Mouse (Mus musculus): Measurements from ENCODE around the gene Tcl1b2. TPM values are rescaled to one million over a fixed set of nuclear protein-coding genes. Genes with fewer than 3 reads are reported as not detected.
"Not testable (repeated sequence)": the region's sequence is repeated elsewhere in the genome, so short reads cannot be mapped to it uniquely, and the experiment has no call there.

Tcl1b2 gene
- polyA plus RNA-seq, 1 experiment from 2014 or later: not detected

- Histone ChIP-seq H3K9me3 (no peaks in the 10 kb centered on the region), H3K27me3 (no peaks in the 10 kb centered on the region), H3K9ac (no peak overlapping the region), H3K36me3 (no peaks in the 10 kb centered on the region), H3K4me2 (no peak overlapping the region), H3K4me3 (no peak overlapping the region), H3K27ac (replicated peaks) (no peak overlapping the region), H3K4me1 (replicated peaks) (no peaks in the 10 kb centered on the region)
- ATAC-seq (ENCODE audit: low read depth): no peak
- 91% methylated on average over 2 of the region's 2 CpGs for WGBS
These were observed 18.2 kb upstream of the Tcl1b2 start for GRCm38 (mm10) chr12:105127607-105128006.

GRCm38 (mm10) chr12:105129494-105130205 lies 16.2 kb upstream of the Tcl1b2 start:
- 56% methylated on average over 3 of the region's 3 CpGs for WGBS
- ATAC-seq (ENCODE audit: low read depth); H3K4me1 ChIP-seq (replicated peaks); H3K4me3 ChIP-seq; H3K36me3 ChIP-seq; H3K4me2 ChIP-seq; H3K9me3 ChIP-seq; H3K27ac ChIP-seq (replicated peaks); H3K9ac ChIP-seq; H3K27me3 ChIP-seq: not testable (repeated sequence)

GRCm38 (mm10) chr12:105134167-105134566 lies 11.6 kb upstream of the Tcl1b2 start:
- H3K4me3 ChIP-seq; ATAC-seq (ENCODE audit: low read depth); H3K27ac ChIP-seq (replicated peaks); H3K4me1 ChIP-seq (replicated peaks); H3K9me3 ChIP-seq; H3K27me3 ChIP-seq; H3K4me2 ChIP-seq; H3K36me3 ChIP-seq; H3K9ac ChIP-seq: not testable (repeated sequence)
- WGBS: 62% methylated on average over 2 of the region's 2 CpGs

- H3K9me3 ChIP-seq; H3K4me2 ChIP-seq; H3K27ac ChIP-seq (replicated peaks); H3K27me3 ChIP-seq; H3K36me3 ChIP-seq; ATAC-seq (ENCODE audit: low read depth); H3K4me3 ChIP-seq; H3K4me1 ChIP-seq (replicated peaks); H3K9ac ChIP-seq: not testable (repeated sequence)
- WGBS: 86% methylated on average over 4 of the region's 4 CpGs
These were observed 11.0 kb upstream of the Tcl1b2 start for GRCm38 (mm10) chr12:105134826-105135225.

- not testable (repeated sequence) for H3K36me3 ChIP-seq; H3K9me3 ChIP-seq; ATAC-seq (ENCODE audit: low read depth); H3K9ac ChIP-seq; H3K4me2 ChIP-seq; H3K27me3 ChIP-seq; H3K27ac ChIP-seq (replicated peaks); H3K4me3 ChIP-seq; H3K4me1 ChIP-seq (replicated peaks)
- WGBS: 94% methylated on average over 1 of the region's 1 CpGs
These were observed 8.1 kb upstream of the Tcl1b2 start for GRCm38 (mm10) chr12:105137729-105138128.

GRCm38 (mm10) chr12:105143096-105143495 lies 2.7 kb upstream of the Tcl1b2 start:
- WGBS: 89% methylated on average over 3 of the region's 3 CpGs
- Histone ChIP-seq H3K9me3 (no peaks in the 10 kb centered on the region), H3K9ac (no peak overlapping the region), H3K4me3 (no peak overlapping the region), H3K36me3 (no peaks in the 10 kb centered on the region), H3K4me2 (no peak overlapping the region), H3K27me3 (no peaks in the 10 kb centered on the region), H3K27ac (replicated peaks) (no peak overlapping the region), H3K4me1 (replicated peaks) (no peaks in the 10 kb centered on the region)
- ATAC-seq (ENCODE audit: low read depth): no peak

- not testable (repeated sequence) for H3K4me3 ChIP-seq; H3K9ac ChIP-seq; H3K4me2 ChIP-seq; H3K27me3 ChIP-seq; ATAC-seq (ENCODE audit: low read depth); H3K27ac ChIP-seq (replicated peaks); H3K4me1 ChIP-seq (replicated peaks); H3K9me3 ChIP-seq; H3K36me3 ChIP-seq
- WGBS: 45% methylated on average over 1 of the region's 1 CpGs
These were observed 886 bp upstream of the Tcl1b2 start for GRCm38 (mm10) chr12:105144928-105145327.

GRCm38 (mm10) chr12:105155286-105155685 lies 9.5 kb downstream of the Tcl1b2 start:
- not testable (repeated sequence) for H3K9ac ChIP-seq; H3K4me1 ChIP-seq (replicated peaks); H3K27ac ChIP-seq (replicated peaks); H3K27me3 ChIP-seq; H3K4me2 ChIP-seq; ATAC-seq (ENCODE audit: low read depth); H3K4me3 ChIP-seq; H3K36me3 ChIP-seq; H3K9me3 ChIP-seq
- WGBS: 72% methylated on average over 4 of the region's 4 CpGs

- no peak overlapping the region for H3K4me2 ChIP-seq
- no peaks in the 10 kb centered on the region for H3K36me3 ChIP-seq
- H3K27ac ChIP-seq (replicated peaks): no peak overlapping the region
- H3K4me1 ChIP-seq (replicated peaks): no peaks in the 10 kb centered on the region
- 79% methylated on average over 6 of the region's 6 CpGs for WGBS
- H3K9ac ChIP-seq: no peak overlapping the region
- H3K9me3 ChIP-seq: no peaks in the 10 kb centered on the region
- H3K27me3 ChIP-seq: no peaks in the 10 kb centered on the region
- no peak for ATAC-seq (ENCODE audit: low read depth)
- no peak overlapping the region for H3K4me3 ChIP-seq
These were observed 13.0 kb downstream of the Tcl1b2 start for GRCm38 (mm10) chr12:105158842-105159241.

- no peak within 1 kb of the TSS for H3K27ac ChIP-seq (replicated peaks)
- H3K4me1 ChIP-seq (replicated peaks): no peaks in the 10 kb centered on the region
- WGBS: 75% methylated on average over 4 of the region's 4 CpGs
- no peaks in the 10 kb centered on the region for H3K36me3 ChIP-seq
- no peaks in the 10 kb centered on the region for H3K9me3 ChIP-seq
- H3K4me3 ChIP-seq: no peak within 1 kb of the TSS
- no peak for ATAC-seq (ENCODE audit: low read depth)
- no peak within 1 kb of the TSS for H3K9ac ChIP-seq
- no peaks in the 10 kb centered on the region for H3K27me3 ChIP-seq
- H3K4me2 ChIP-seq: no peak within 1 kb of the TSS
These were observed 13.6 kb downstream of the Tcl1b2 start, which contains the start of gene Tcl1b1 for GRCm38 (mm10) chr12:105159390-105159789. Gene Tcl1b1 (plus strand): TSS chr12:105159690.

- no peaks in the 10 kb centered on the region for H3K36me3 ChIP-seq
- no peaks in the 10 kb centered on the region for H3K4me1 ChIP-seq (replicated peaks)
- no peak overlapping the region for H3K4me2 ChIP-seq
- H3K27me3 ChIP-seq: no peaks in the 10 kb centered on the region
- H3K4me3 ChIP-seq: no peak overlapping the region
- H3K9ac ChIP-seq: no peak overlapping the region
- no peak overlapping the region for H3K27ac ChIP-seq (replicated peaks)
- H3K9me3 ChIP-seq: no peaks in the 10 kb centered on the region
- no peak for ATAC-seq (ENCODE audit: low read depth)
- 77% methylated on average over 3 of the region's 3 CpGs for WGBS
These were observed 20.9 kb downstream of the Tcl1b2 start for GRCm38 (mm10) chr12:105166734-105167133.

- H3K4me1 ChIP-seq (replicated peaks): no peaks in the 10 kb centered on the region
- no peaks in the 10 kb centered on the region for H3K9me3 ChIP-seq
- no peak overlapping the region for H3K27ac ChIP-seq (replicated peaks)
- H3K27me3 ChIP-seq: no peaks in the 10 kb centered on the region
- no peak overlapping the region for H3K4me3 ChIP-seq
- H3K9ac ChIP-seq: no peak overlapping the region
- 87% methylated on average over 2 of the region's 2 CpGs for WGBS
- no peaks in the 10 kb centered on the region for H3K36me3 ChIP-seq
- ATAC-seq (ENCODE audit: low read depth): no peak
- no peak overlapping the region for H3K4me2 ChIP-seq
These were observed 27.6 kb downstream of the Tcl1b2 start for GRCm38 (mm10) chr12:105173366-105173765.

GRCm38 (mm10) chr12:105174318-105174717 lies 28.5 kb downstream of the Tcl1b2 start:
- not testable (repeated sequence) for H3K36me3 ChIP-seq; H3K9ac ChIP-seq; H3K4me2 ChIP-seq; H3K4me1 ChIP-seq (replicated peaks); ATAC-seq (ENCODE audit: low read depth); H3K4me3 ChIP-seq; H3K27me3 ChIP-seq; H3K27ac ChIP-seq (replicated peaks); H3K9me3 ChIP-seq
- 28% methylated on average over 2 of the region's 2 CpGs for WGBS

Data from neural tube, embryonic 13.5 days (tissue).